Mouse (Mus musculus) midbrain, embryonic 16.5 days (tissue): ENCODE measurements at regions not wholly inside any gene's neighbourhood (a gene's known extent, or its start where the extent isn't known, plus 50 kb on each side); places are given as distances from the start of the nearest gene placed in this dataset.
"Not testable (repeated sequence)": the region's sequence is repeated elsewhere in the genome, so short reads cannot be mapped to it uniquely, and the experiment has no call there.

Source experiments
- ATAC-seq: fragments of 200-750 bp; cut with Nextera tagmentation; 2 replicates; pipeline ENCODE4 v1.8.0; 2017; ENCODE audit warnings: moderate TSS enrichment
- H3K27ac ChIP-seq: fragments of 300-500 bp; sonication (generic); 2 replicates; pipeline ENCODE4 v1.5.1; 2014; ENCODE audit warnings: mild to moderate bottlenecking, low read length, mixed read lengths
- H3K27me3 ChIP-seq: fragments of 300-500 bp; sonication (generic); 2 replicates; pipeline ENCODE4 v1.6.1; 2014; ENCODE audit warnings: low read depth, low read length, mixed read lengths; ENCODE audit not compliant: control insufficient read depth, insufficient read depth
- H3K36me3 ChIP-seq: fragments of 300-500 bp; sonication (generic); 2 replicates; pipeline ENCODE4 v1.6.1; 2014; ENCODE audit warnings: mild to moderate bottlenecking, low read length, moderate library complexity, mixed read lengths; ENCODE audit not compliant: control insufficient read depth, insufficient read depth
- H3K4me1 ChIP-seq: fragments of 300-500 bp; sonication (generic); 2 replicates; pipeline ENCODE4 v1.6.1; 2014; ENCODE audit warnings: mild to moderate bottlenecking, low read length, mixed read lengths; ENCODE audit not compliant: control insufficient read depth, insufficient read depth
- H3K4me2 ChIP-seq: fragments of 300-500 bp; sonication (generic); 2 replicates; pipeline ENCODE4 v1.6.1; 2014; ENCODE audit warnings: mild to moderate bottlenecking, low read length, mixed read lengths
- H3K4me3 ChIP-seq: fragments of 300-500 bp; sonication (generic); 2 replicates; pipeline ENCODE4 v1.5.1; 2014; ENCODE audit warnings: low read depth, mild to moderate bottlenecking, low read length, moderate library complexity, mixed read lengths
- H3K9ac ChIP-seq: fragments of 300-500 bp; sonication (generic); 2 replicates; pipeline ENCODE4 v1.6.1; 2014; ENCODE audit warnings: low read depth, low read length, mixed read lengths
- H3K9me3 ChIP-seq: fragments of 300-500 bp; sonication (generic); replicated peaks from 2 replicates; pipeline ENCODE4 v1.6.1; 2014; ENCODE audit warnings: mild to moderate bottlenecking, low read length, mixed read lengths; ENCODE audit not compliant: control insufficient read depth, poor library complexity, severe bottlenecking
- WGBS: fragments of 180-500 bp; shearing (Covaris S2); extraction: QIAGEN DNeasy Blood & Tissue Kit; methylation state at CpG from one replicate; pipeline ENCODE4 v1.1.7; 2014; 5-methylcytosine and 5-hydroxymethylcytosine counted together

DNA sequence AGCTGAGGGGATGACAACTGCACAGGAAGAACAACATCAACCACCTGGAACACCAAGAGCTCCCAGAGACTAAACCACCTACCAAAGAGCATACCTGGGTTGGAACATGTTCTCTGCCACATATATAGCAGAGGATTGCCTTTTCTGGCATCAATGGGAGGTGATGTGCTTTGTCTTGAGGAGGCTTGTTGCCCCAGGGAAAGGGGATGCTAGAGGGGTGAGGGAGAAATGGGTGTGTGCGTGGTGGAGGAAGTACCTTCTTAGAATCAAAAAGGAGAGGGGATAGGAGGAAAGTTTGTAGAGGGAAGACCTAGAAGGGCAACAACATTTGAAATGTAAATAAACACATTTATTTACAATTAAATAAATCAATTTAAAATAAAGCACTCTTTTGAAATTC is 358.5 kb upstream of the Pfkp start:
- ATAC-seq, result no peak
- Histone ChIP-seq H3K4me3 (no peak overlapping the region), H3K36me3 (no peaks in the 10 kb centered on the region), H3K4me2 (no peak overlapping the region), H3K9me3 (no peaks in the 10 kb centered on the region), H3K9ac (no peak overlapping the region), H3K4me1 (no peaks in the 10 kb centered on the region), H3K27ac (no peak overlapping the region), H3K27me3 (no peaks in the 10 kb centered on the region)
- 78% methylated on average over 1 of the region's 1 CpGs for WGBS

DNA sequence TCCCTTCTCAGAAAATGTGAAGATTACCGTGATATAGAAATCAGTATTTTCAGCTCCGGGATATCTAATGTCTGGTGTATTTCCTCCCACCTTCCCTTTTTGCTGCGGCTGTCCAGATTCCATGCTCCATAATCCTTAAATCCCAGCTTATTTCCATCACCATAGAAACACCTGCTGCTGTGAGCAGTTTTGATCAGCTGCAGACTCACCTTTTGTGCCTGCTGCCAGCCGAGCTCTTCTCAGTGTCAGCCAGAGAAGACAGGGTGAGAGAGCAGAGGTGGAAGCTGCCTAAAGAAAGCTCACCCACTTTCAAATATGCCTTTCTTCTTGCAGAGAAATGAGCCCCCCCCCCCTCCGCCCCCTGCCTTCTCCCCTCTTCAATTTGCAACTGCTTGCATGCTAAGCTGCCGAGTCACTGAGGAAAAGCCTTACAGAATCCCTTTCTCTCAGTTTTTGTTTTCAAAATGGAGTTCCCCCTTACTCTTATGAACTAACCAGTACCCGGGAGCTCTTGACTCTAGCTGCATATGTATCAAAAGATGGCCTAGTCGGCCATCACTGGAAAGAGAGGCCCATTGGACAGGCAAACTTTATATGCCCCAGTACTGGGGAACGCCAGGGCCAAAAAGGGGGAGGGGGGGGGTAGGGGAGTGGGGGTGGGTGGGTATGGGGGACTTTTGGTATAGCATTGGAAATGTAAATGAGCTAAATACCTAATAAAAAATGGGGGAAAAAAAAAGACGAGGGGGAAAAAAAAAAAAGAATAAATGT is 350.1 kb upstream of the Pfkp start:
- ATAC-seq, result peak; percentile 95
- not testable (repeated sequence) for H3K36me3 ChIP-seq, H3K4me3 ChIP-seq, H3K9ac ChIP-seq, H3K4me1 ChIP-seq, H3K9me3 ChIP-seq, H3K27me3 ChIP-seq
- H3K4me2 ChIP-seq, result peak overlapping the region; percentile 12
- WGBS, result 20% methylated on average over 8 of the region's 10 CpGs
- H3K27ac ChIP-seq, result peak overlapping the region; percentile 72

DNA sequence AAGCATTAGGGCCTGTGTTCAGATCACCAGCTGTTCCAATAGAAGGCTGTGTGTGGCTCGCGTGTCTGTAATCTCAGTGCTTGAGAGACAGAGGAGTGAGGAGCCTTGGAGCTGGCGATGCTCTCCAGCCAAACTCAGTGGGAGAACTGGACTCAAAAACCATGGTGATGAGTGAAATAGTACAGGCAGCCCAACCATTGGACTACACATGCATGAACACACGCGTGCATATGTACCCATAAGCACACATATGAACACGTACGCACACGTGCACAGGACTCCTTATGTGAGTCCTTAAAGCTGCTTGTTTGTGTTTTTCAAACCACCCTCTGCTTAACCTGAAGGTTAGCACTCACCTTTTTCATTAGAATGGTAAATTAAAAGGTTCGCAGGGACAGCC is 349.5 kb upstream of the Pfkp start:
- Histone ChIP-seq H3K4me2 (peak overlapping the region; percentile 12), H3K27ac (peak overlapping the region; percentile 72), H3K4me1 (peaks cover 4% of the 10 kb centered on the region; the same call in 1 of the 2 replicates), H3K4me3 (no peak overlapping the region), H3K36me3 (no peaks in the 10 kb centered on the region), H3K27me3 (no peaks in the 10 kb centered on the region), H3K9ac (no peak overlapping the region; the same call in 1 of the 2 replicates), H3K9me3 (no peaks in the 10 kb centered on the region)
- 49% methylated on average over 9 of the region's 9 CpGs for WGBS
- peak; percentile 72 for ATAC-seq

DNA sequence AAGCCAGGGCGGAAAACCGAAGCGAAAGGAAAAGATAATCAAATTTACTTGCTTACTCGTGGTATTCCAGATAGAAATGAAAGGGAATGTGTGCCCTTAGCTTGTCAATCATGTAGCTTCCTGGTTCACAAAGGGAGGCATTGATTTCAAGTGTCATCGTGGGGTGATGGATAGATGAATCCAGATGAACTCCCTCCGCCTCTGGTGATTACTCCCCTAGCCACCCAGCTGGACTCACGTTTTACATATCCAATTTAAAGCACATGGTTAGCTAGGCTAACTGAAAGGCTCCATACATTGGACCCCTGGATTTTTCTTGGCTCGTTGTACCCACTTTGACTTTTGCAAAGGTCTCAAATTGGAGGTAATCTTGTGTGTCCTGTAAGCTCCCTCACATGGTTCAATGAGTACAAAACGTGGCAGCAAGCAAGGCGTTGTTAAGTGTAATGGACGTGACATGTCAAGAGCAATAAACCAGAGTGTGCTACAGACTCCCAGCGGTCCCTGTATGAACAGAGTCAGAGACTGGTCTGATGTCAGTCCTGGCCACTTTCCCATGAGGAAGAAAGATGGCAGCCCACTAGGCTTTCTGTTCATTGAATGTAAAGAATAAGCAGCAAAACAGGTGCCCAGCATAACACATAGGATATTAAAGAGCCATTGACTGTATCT is 343.9 kb upstream of the Pfkp start:
- no peaks in the 10 kb centered on the region for H3K36me3 ChIP-seq
- peaks cover 3% of the 10 kb centered on the region; the same call in 1 of the 2 replicates for H3K4me1 ChIP-seq
- 61% methylated on average over 12 of the region's 12 CpGs for WGBS
- H3K4me2 ChIP-seq, result no peak overlapping the region
- H3K9me3 ChIP-seq, result no peaks in the 10 kb centered on the region
- H3K27me3 ChIP-seq, result no peaks in the 10 kb centered on the region
- no peak overlapping the region for H3K27ac ChIP-seq
- ATAC-seq, result no peak
- no peak overlapping the region for H3K9ac ChIP-seq
- no peak overlapping the region for H3K4me3 ChIP-seq

DNA sequence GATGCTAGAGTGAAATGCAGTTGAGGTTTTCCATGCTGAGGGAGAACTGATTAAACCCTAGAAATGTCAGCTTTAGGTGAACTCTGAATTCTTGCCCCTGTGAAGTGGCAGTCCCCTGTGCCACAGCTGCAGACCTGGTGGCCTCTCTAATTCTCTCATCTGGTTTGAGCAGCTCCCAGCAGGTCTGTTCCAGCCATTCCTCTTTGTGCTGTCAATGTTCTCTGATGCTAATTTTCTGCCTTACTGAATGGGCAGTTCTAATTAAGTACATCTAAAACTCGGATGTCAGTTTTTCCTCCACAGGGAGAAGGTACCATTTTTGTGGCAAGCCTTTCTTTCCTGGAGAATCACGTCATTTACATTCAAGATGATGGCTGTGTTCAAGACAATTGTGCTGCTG is 343.1 kb upstream of the Pfkp start:
- no peaks in the 10 kb centered on the region for H3K9me3 ChIP-seq
- no peak overlapping the region for H3K9ac ChIP-seq
- H3K27me3 ChIP-seq, result no peaks in the 10 kb centered on the region
- H3K27ac ChIP-seq, result no peak overlapping the region
- H3K36me3 ChIP-seq, result no peaks in the 10 kb centered on the region
- ATAC-seq, result peak; percentile 67
- H3K4me3 ChIP-seq, result no peak overlapping the region
- H3K4me1 ChIP-seq, result peaks cover 3% of the 10 kb centered on the region; the same call in 1 of the 2 replicates
- H3K4me2 ChIP-seq, result no peak overlapping the region
- WGBS, result 13% methylated on average over 2 of the region's 2 CpGs

DNA sequence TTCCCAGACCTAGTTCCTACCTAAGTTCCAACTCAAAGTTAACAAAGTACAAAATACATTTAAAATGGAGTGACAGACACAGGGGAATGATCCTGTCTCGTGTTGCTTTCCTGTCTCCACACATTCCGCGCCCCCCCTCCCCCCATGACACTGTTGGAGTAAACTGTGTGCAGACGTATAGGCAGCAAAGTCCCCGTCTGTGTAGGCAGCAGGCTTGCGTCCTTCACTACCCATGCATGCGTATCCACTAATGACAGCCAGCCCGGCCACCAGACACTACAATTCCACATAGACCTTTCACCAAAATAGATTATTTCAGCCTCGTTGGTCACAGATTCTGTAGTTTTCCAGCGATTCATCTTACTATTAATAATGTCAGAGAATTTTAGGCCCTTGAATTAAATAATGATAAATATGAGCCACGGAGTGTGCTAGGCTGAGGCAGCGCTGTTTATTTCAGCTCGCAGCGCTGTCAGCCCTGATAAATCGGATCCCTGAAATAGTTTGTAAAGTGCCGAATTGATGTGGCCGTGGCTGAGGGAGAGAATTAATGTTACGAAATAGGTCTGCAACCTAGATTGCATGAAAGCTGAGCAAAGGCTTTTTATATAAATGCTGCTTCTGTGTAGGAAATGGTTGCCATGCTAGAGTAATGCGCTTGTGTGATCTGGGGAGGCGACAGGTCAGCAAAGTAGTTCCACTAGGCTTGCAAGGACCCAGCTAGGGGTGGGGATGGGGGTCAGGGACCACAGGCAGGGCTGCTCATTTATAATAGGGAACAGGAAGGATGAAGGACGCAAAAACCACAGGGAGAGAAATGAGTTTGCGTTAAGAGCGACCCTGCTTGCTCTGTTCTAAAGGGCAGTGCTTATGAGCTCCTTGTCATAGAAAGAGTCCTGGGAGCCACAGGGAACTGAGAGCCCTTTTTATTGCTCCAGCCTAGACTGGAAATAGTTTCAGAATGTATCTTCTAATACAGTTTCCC is 336.7 kb upstream of the Pfkp start:
- Histone ChIP-seq H3K27me3 (no peaks in the 10 kb centered on the region), H3K9ac (no peak overlapping the region), H3K4me3 (no peak overlapping the region), H3K27ac (no peak overlapping the region), H3K4me2 (no peak overlapping the region), H3K9me3 (no peaks in the 10 kb centered on the region), H3K4me1 (no peaks in the 10 kb centered on the region), H3K36me3 (no peaks in the 10 kb centered on the region)
- ATAC-seq, result peak; percentile 45; the same call in 1 of the 2 replicates
- WGBS, result 55% methylated on average over 23 of the region's 23 CpGs

DNA sequence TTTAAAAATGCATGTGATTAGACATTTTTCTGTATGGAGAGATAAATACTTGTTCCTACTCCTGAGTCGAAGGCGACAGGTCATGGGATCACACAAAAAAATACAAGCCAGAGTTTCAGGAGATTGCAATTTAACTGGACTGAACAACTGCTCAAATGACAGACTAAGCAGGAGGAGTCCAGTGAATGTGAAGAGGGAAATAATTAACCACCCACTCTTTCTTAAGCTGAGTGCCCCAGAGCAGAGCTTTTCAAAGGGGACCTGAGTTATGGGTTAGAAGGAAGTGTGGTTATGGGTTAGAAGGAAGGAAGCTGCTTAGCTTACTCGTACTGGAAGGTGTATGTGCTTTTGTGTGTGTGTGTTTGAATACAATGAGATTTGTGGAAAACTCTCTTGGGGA is 307.1 kb upstream of the Pfkp start:
- Histone ChIP-seq H3K27me3 (no peaks in the 10 kb centered on the region), H3K9me3 (no peaks in the 10 kb centered on the region), H3K4me3 (no peak overlapping the region), H3K27ac (no peak overlapping the region), H3K9ac (no peak overlapping the region), H3K4me2 (no peak overlapping the region), H3K36me3 (no peaks in the 10 kb centered on the region), H3K4me1 (no peaks in the 10 kb centered on the region)
- WGBS, result 77% methylated on average over 3 of the region's 3 CpGs
- ATAC-seq, result no peak

DNA sequence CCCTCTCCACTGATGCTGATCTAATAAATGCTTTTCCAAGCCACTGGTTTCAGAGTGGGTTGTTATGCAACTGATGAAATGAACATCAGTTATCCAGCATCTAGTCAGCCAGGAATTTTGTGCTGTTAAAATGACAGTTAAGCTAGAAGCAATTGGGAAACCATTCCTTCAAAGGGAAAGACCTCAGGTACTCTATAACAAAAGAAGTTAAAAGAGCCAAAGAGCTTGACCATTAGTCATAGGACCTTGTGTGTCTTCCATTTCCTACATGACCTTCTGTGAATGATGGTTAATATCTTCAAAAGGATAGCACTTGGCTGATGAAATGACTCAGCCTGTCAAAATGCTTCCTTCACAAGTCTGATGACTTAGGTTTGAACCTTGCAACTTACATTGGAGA is 275.6 kb upstream of the Pfkp start:
- Histone ChIP-seq H3K27ac (no peak overlapping the region), H3K4me1 (no peaks in the 10 kb centered on the region)
- ATAC-seq, result no peak

More for the DNA sequence above, 275.6 kb upstream of the Pfkp start:
- no peaks in the 10 kb centered on the region for H3K9me3 ChIP-seq
- H3K27me3 ChIP-seq, result no peaks in the 10 kb centered on the region
- H3K4me2 ChIP-seq, result no peak overlapping the region
- no peak overlapping the region for H3K4me3 ChIP-seq
- no peaks in the 10 kb centered on the region for H3K36me3 ChIP-seq
- no peak overlapping the region for H3K9ac ChIP-seq
